Mouse (Mus musculus): ENCODE measurements at regions not wholly inside any gene's neighbourhood (a gene's known extent, or its start where the extent isn't known, plus 50 kb on each side); places are given as distances from the start of the nearest gene placed in this dataset.

- DNase-seq (ENCODE audit: low read depth, low spot score) = no peak
These were observed 69.3 kb upstream of the Fggy start for GRCm38 (mm10) chr4:95487969-95488368.

GRCm38 (mm10) chr4:95489059-95489458 lies 68.2 kb upstream of the Fggy start:
- DNase-seq (ENCODE audit: low read depth, low spot score) = no peak

GRCm38 (mm10) chr4:95500265-95500664 lies 57.0 kb upstream of the Fggy start:
- no peak for DNase-seq (ENCODE audit: low read depth, low spot score)

- no peak for DNase-seq (ENCODE audit: low read depth, low spot score)
These were observed 56.1 kb upstream of the Fggy start for GRCm38 (mm10) chr4:95501164-95501563.

GRCm38 (mm10) chr4:95507141-95507945 lies 50.0 kb upstream of the Fggy start:
- no peak for DNase-seq (ENCODE audit: low read depth, low spot score)
